Mouse (Mus musculus) erythroblast, embryonic 14.5 days (primary cell): ENCODE data around the gene Myl7.

Experiments
- GATA1 ChIP-seq: IDR thresholded peaks from 2 replicates; pipeline ENCODE4 v1.6.1; 2012; ENCODE audit warnings: low read length, inconsistent platforms, mixed read lengths
- TAL1 ChIP-seq: IDR thresholded peaks from 3 replicates; pipeline ENCODE4 v1.6.1; 2012; ENCODE audit warnings: low read length, inconsistent platforms, mixed read lengths

- TF ChIP-seq TAL1 (no peak), GATA1 (no peak)
Observed at GRCm38 (mm10) chr11:5947796-5948195, 49.2 kb upstream of the Myl7 start.
